Mouse (Mus musculus): ENCODE data around the gene Agpat3. TPM values are rescaled to one million over a fixed set of nuclear protein-coding genes. Genes with fewer than 3 reads are reported as not detected.

Agpat3 gene
- polyA plus RNA-seq, 2 experiments = 14.5 to 21.0 TPM

GRCm38 (mm10) chr10:78247206-78247605 is 105.1 kb downstream of the Agpat3 start:
- Histone ChIP-seq H3K9ac (replicated peaks) (no peak overlapping the region), H3K4me1 (replicated peaks; ENCODE audit: control insufficient read depth in 2 of 2, insufficient read depth in 2 of 2, low read length in 1 of 2) (peaks cover 33 to 36% of the 10 kb centered on the region in 2 experiments), H3K4me3 (ENCODE audit: insufficient read depth in 1 of 2, low read depth in 2 of 2, low read length in 2 of 2) (no peak overlapping the region), H3K4me2 (ENCODE audit: low read depth) (no peak overlapping the region), H3K36me3 (replicated peaks; ENCODE audit: control insufficient read depth, insufficient read depth, low read depth) (peaks cover 2% of the 10 kb centered on the region; the same call in 1 of the 2 replicates), H3K27ac (peak overlapping the region; percentile 53), H3K27me3 (ENCODE audit: control insufficient read depth, insufficient read depth, low read length) (no peaks in the 10 kb centered on the region), H3K9me3 (ENCODE audit: control insufficient read depth, low read length) (no peaks in the 10 kb centered on the region)
- DNase-seq (ENCODE audit: low read depth in 3 of 3, low spot score in 3 of 3) = no peak
- TF ChIP-seq CTCF (IDR thresholded peaks at IDR 0.05; ENCODE audit: low read depth) (no peak), EP300 (IDR thresholded peaks at IDR 0.05; ENCODE audit: low read depth) (no peak)
- no peak for ATAC-seq (ENCODE audit: insufficient read depth)
- 13% methylated on average over 3 of the region's 3 CpGs for WGBS (ENCODE audit: insufficient replicate concordance)

GRCm38 (mm10) chr10:78246725-78247124 is 105.6 kb downstream of the Agpat3 start:
- Histone ChIP-seq H3K27me3 (ENCODE audit: control insufficient read depth, insufficient read depth, low read length) (no peaks in the 10 kb centered on the region), H3K4me3 (ENCODE audit: insufficient read depth in 1 of 2, low read depth in 2 of 2, low read length in 2 of 2) (no peak overlapping the region), H3K4me1 (replicated peaks; ENCODE audit: control insufficient read depth in 2 of 2, insufficient read depth in 2 of 2, low read length in 1 of 2) (peaks cover 36 to 41% of the 10 kb centered on the region in 2 experiments), H3K4me2 (ENCODE audit: low read depth) (no peak overlapping the region), H3K36me3 (replicated peaks; ENCODE audit: control insufficient read depth, insufficient read depth, low read depth) (peaks cover 2% of the 10 kb centered on the region; the same call in 1 of the 2 replicates), H3K27ac (peak overlapping the region; percentile 53), H3K9ac (replicated peaks) (no peak overlapping the region), H3K9me3 (ENCODE audit: control insufficient read depth, low read length) (no peaks in the 10 kb centered on the region)
- no peak for ATAC-seq (ENCODE audit: insufficient read depth)
- 24% methylated on average over 4 of the region's 4 CpGs for WGBS (ENCODE audit: insufficient replicate concordance)
- peak in 1 of 3 experiments; percentile 59 for DNase-seq (ENCODE audit: low read depth in 3 of 3, low spot score in 3 of 3)
- TF ChIP-seq CTCF (IDR thresholded peaks at IDR 0.05; ENCODE audit: low read depth) (no peak), EP300 (IDR thresholded peaks at IDR 0.05; ENCODE audit: low read depth) (no peak)

DNA sequence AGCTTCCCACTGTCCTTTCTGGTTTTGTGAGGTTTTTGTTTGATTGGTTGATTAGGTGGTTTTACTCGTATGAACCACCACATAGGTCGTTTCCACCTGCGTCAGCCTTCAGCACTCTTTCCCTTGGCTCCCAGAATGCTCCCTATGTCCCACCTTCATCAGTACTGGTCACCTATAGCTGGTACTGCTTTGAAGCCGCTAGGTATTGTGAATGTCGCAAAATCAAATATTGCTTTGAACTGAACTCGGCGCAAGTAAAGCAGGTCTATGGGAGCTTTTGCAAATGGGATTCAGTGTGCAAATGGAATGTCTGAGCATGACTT is 107.1 kb downstream of the Agpat3 start:
- DNase-seq (ENCODE audit: low read depth in 3 of 3, low spot score in 3 of 3) = peak in 1 of 3 experiments; percentile 24
- Histone ChIP-seq H3K4me3 (ENCODE audit: insufficient read depth in 1 of 2, low read depth in 2 of 2, low read length in 2 of 2) (peak overlapping the region; percentile 84 to 92), H3K27me3 (ENCODE audit: control insufficient read depth, insufficient read depth, low read length) (no peaks in the 10 kb centered on the region), H3K36me3 (replicated peaks; ENCODE audit: control insufficient read depth, insufficient read depth, low read depth) (peaks cover 2% of the 10 kb centered on the region; the same call in 1 of the 2 replicates), H3K4me2 (ENCODE audit: low read depth) (peak overlapping the region; percentile 97), H3K9ac (replicated peaks) (peak overlapping the region; percentile 88), H3K27ac (peak overlapping the region; percentile 84), H3K4me1 (replicated peaks; ENCODE audit: control insufficient read depth in 2 of 2, insufficient read depth in 2 of 2, low read length in 1 of 2) (peaks cover 38 to 43% of the 10 kb centered on the region in 2 experiments), H3K9me3 (ENCODE audit: control insufficient read depth, low read length) (no peaks in the 10 kb centered on the region)
- 16% methylated on average over 7 of the region's 7 CpGs for WGBS (ENCODE audit: insufficient replicate concordance)
- ATAC-seq (ENCODE audit: insufficient read depth) = peak; percentile 2; the same call in 1 of the 2 replicates
- TF ChIP-seq CTCF (IDR thresholded peaks at IDR 0.05; ENCODE audit: low read depth) = no peak
- TF ChIP-seq EP300 (IDR thresholded peaks at IDR 0.05; ENCODE audit: low read depth) = no peak

- under 1% methylated on average over 67 of the region's 74 CpGs for WGBS (ENCODE audit: insufficient replicate concordance)
- peaks cover 6% of the 10 kb centered on the region; the same call in 1 of the 2 replicates for H3K36me3 ChIP-seq (replicated peaks; ENCODE audit: control insufficient read depth, insufficient read depth, low read depth)
- peak within 1 kb of the TSS; percentile 84 for H3K27ac ChIP-seq
- no peaks in the 10 kb centered on the region for H3K9me3 ChIP-seq (ENCODE audit: control insufficient read depth, low read length)
- peak within 1 kb of the TSS; percentile 88 for H3K9ac ChIP-seq (replicated peaks)
- no peaks in the 10 kb centered on the region for H3K27me3 ChIP-seq (ENCODE audit: control insufficient read depth, insufficient read depth, low read length)
- ATAC-seq (ENCODE audit: insufficient read depth) (peak; percentile 95), DNase-seq (ENCODE audit: low read depth in 3 of 3, low spot score in 3 of 3) (peak; percentile 83 to 84 (median 83))
- H3K4me1 ChIP-seq (replicated peaks; ENCODE audit: control insufficient read depth in 2 of 2, insufficient read depth in 2 of 2, low read length in 1 of 2) = peaks cover 38 to 45% of the 10 kb centered on the region in 2 experiments
- TF ChIP-seq EP300 (IDR thresholded peaks at IDR 0.05; ENCODE audit: low read depth) (no peak), CTCF (IDR thresholded peaks at IDR 0.05; ENCODE audit: low read depth) (no peak)
- H3K4me3 ChIP-seq (ENCODE audit: insufficient read depth in 1 of 2, low read depth in 2 of 2, low read length in 2 of 2) = peak within 1 kb of the TSS; percentile 84 to 92
- peak within 1 kb of the TSS; percentile 97 for H3K4me2 ChIP-seq (ENCODE audit: low read depth)
Measured at GRCm38 (mm10) chr10:78244438-78245224, 107.7 kb downstream of the Agpat3 start, which contains the start of gene Trappc10. TSS of gene Trappc10 (minus strand) at chr10:78244641.

DNA sequence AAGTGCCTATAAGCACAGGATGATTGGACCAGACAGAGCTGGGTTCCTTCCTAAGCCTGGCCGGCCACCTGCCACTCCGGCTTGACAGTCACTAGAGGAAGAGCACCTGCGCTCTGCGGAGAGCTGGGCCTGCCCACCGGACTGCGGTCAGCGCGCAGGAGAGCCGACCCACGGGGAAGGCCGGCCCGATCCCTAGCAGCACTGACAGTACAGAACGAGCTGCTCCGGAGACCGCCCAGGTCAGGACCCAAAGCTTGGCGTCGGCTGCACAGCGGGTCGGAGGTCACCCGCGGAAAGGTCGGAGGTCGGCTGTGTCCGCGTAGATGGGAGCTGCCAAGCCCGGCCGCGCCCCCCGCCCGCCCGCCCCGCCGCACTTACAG is 108.2 kb downstream of the Agpat3 start:
- H3K9ac ChIP-seq (replicated peaks) = peak overlapping the region; percentile 88
- no peaks in the 10 kb centered on the region for H3K27me3 ChIP-seq (ENCODE audit: control insufficient read depth, insufficient read depth, low read length)
- peak overlapping the region; percentile 84 to 92 for H3K4me3 ChIP-seq (ENCODE audit: insufficient read depth in 1 of 2, low read depth in 2 of 2, low read length in 2 of 2)
- H3K4me2 ChIP-seq (ENCODE audit: low read depth) = peak overlapping the region; percentile 97
- DNase-seq (ENCODE audit: low read depth in 3 of 3, low spot score in 3 of 3) (peak in 1 of 3 experiments; percentile 24), ATAC-seq (ENCODE audit: insufficient read depth) (peak; percentile 59)
- peaks cover 6% of the 10 kb centered on the region; the same call in 1 of the 2 replicates for H3K36me3 ChIP-seq (replicated peaks; ENCODE audit: control insufficient read depth, insufficient read depth, low read depth)
- no peak for TF ChIP-seq CTCF (IDR thresholded peaks at IDR 0.05; ENCODE audit: low read depth)
- no peak for TF ChIP-seq EP300 (IDR thresholded peaks at IDR 0.05; ENCODE audit: low read depth)
- peak overlapping the region; percentile 28 for H3K27ac ChIP-seq
- H3K4me1 ChIP-seq (replicated peaks; ENCODE audit: control insufficient read depth in 2 of 2, insufficient read depth in 2 of 2, low read length in 1 of 2) = peaks cover 39 to 48% of the 10 kb centered on the region in 2 experiments
- H3K9me3 ChIP-seq (ENCODE audit: control insufficient read depth, low read length) = no peaks in the 10 kb centered on the region
- under 1% methylated on average over 32 of the region's 33 CpGs for WGBS (ENCODE audit: insufficient replicate concordance)
